Mouse (Mus musculus) heart, adult 11 months (tissue): Measurements from ENCODE around the gene Gm49368.

Experiments
- DNase-seq: peaks from one replicate; pipeline ENCODE4 v3.0.0; 2022

Gm49368 gene

GRCm38 (mm10) chr7:128136927-128137326, 74.4 kb downstream of the Gm49368 start:
- DNase-seq = peak; percentile 40

GRCm38 (mm10) chr7:128139611-128140010, 77.1 kb downstream of the Gm49368 start:
- no peak for DNase-seq

- no peak for DNase-seq
Observed at GRCm38 (mm10) chr7:128150970-128151369, 88.5 kb downstream of the Gm49368 start.

- peak; percentile 80 for DNase-seq
Observed at GRCm38 (mm10) chr7:128154076-128154475, 91.6 kb downstream of the Gm49368 start, which contains the start of gene Itgad. Gene Itgad (plus strand): TSS chr7:128154376.

- peak; percentile 78 for DNase-seq
Observed at GRCm38 (mm10) chr7:128154924-128155323, 92.4 kb downstream of the Gm49368 start.

GRCm38 (mm10) chr7:128158688-128159354, 96.3 kb downstream of the Gm49368 start:
- DNase-seq = peak; percentile 42

- DNase-seq = no peak
Observed at GRCm38 (mm10) chr7:128164001-128164400, 101.5 kb downstream of the Gm49368 start.

GRCm38 (mm10) chr7:128166391-128166790, 103.9 kb downstream of the Gm49368 start:
- DNase-seq = peak; percentile 22

- peak; percentile 31 for DNase-seq
Observed at GRCm38 (mm10) chr7:128169996-128170395, 107.5 kb downstream of the Gm49368 start.
